Mouse (Mus musculus): ENCODE measurements at regions not wholly inside any gene's neighbourhood (a gene's known extent, or its start where the extent isn't known, plus 50 kb on each side); places are given as distances from the start of the nearest gene placed in this dataset.

- no peak for TF ChIP-seq CTCF (IDR thresholded peaks at IDR 0.05; ENCODE audit: extremely low read depth, insufficient read depth, low read length)
- no peak for TF ChIP-seq POLR2A (IDR thresholded peaks at IDR 0.05; ENCODE audit: extremely low read depth, insufficient read depth, low read length)
These were observed 2686.4 kb downstream of the Gm37988 start for GRCm38 (mm10) chr1:7494096-7494495.

Data from cortical plate, adult 2 months (tissue).